Mouse (Mus musculus) forebrain, embryonic 13.5 days (tissue): Measurements from ENCODE around the gene Cyp2j13. TPM values are rescaled to one million over a fixed set of nuclear protein-coding genes. Genes with fewer than 3 reads are reported as not detected.
A peak's percentile ranks its signal among the peaks of the same experiment; 100 is the strongest.
"Not testable (repeated sequence)": the region's sequence is repeated elsewhere in the genome, so short reads cannot be mapped to it uniquely, and the experiment has no call there.

Source experiments
- ATAC-seq: fragments of 200-750 bp; cut with Nextera tagmentation; 2 replicates; pipeline ENCODE4 v1.8.0; 2017
- H3K27ac ChIP-seq: fragments of 300-500 bp; sonication (generic); 2 replicates; pipeline ENCODE4 v1.5.1; 2015; ENCODE audit warnings: inconsistent platforms, mild to moderate bottlenecking, moderate library complexity
- H3K27me3 ChIP-seq: fragments of 300-500 bp; sonication (generic); 2 replicates; pipeline ENCODE4 v1.6.1; 2015; ENCODE audit warnings: mild to moderate bottlenecking, inconsistent platforms
- H3K36me3 ChIP-seq: fragments of 300-500 bp; sonication (generic); 2 replicates; pipeline ENCODE4 v1.6.1; 2015; ENCODE audit warnings: mild to moderate bottlenecking, inconsistent platforms; ENCODE audit not compliant: poor library complexity, severe bottlenecking
- H3K4me1 ChIP-seq: fragments of 300-500 bp; sonication (generic); 2 replicates; pipeline ENCODE4 v1.6.1; 2015; ENCODE audit warnings: inconsistent platforms
- H3K4me2 ChIP-seq: fragments of 300-500 bp; sonication (generic); 2 replicates; pipeline ENCODE4 v1.6.1; 2015; ENCODE audit warnings: inconsistent platforms, mild to moderate bottlenecking, moderate library complexity
- H3K4me3 ChIP-seq: fragments of 300-500 bp; sonication (generic); 2 replicates; pipeline ENCODE4 v1.5.1; 2015; ENCODE audit warnings: mild to moderate bottlenecking, inconsistent platforms
- H3K9ac ChIP-seq: fragments of 300-500 bp; sonication (generic); 2 replicates; pipeline ENCODE4 v1.6.1; 2015; ENCODE audit warnings: mild to moderate bottlenecking, inconsistent platforms
- H3K9me3 ChIP-seq: fragments of 300-500 bp; sonication (generic); replicated peaks from 2 replicates; pipeline ENCODE4 v1.6.1; 2016; ENCODE audit warnings: inconsistent platforms
- WGBS: fragments of 180-500 bp; shearing (Covaris S2); methylation state at CpG from one replicate; pipeline ENCODE4 v1.1.7; 2015; 5-methylcytosine and 5-hydroxymethylcytosine counted together
- polyA plus RNA-seq: library from polyadenylated mRNA; unstranded; fragments of >200 nt; fragmentation: Nextera tagmentation; extraction: Ambion mirVana; gene quantifications from 2 replicates; pipeline ENCODE4 v1.2.1, GENCODE M21; 2015

Gene Cyp2j13
- 0.14 TPM in 1 of 2 replicates, not detected in the other for polyA plus RNA-seq

DNA sequence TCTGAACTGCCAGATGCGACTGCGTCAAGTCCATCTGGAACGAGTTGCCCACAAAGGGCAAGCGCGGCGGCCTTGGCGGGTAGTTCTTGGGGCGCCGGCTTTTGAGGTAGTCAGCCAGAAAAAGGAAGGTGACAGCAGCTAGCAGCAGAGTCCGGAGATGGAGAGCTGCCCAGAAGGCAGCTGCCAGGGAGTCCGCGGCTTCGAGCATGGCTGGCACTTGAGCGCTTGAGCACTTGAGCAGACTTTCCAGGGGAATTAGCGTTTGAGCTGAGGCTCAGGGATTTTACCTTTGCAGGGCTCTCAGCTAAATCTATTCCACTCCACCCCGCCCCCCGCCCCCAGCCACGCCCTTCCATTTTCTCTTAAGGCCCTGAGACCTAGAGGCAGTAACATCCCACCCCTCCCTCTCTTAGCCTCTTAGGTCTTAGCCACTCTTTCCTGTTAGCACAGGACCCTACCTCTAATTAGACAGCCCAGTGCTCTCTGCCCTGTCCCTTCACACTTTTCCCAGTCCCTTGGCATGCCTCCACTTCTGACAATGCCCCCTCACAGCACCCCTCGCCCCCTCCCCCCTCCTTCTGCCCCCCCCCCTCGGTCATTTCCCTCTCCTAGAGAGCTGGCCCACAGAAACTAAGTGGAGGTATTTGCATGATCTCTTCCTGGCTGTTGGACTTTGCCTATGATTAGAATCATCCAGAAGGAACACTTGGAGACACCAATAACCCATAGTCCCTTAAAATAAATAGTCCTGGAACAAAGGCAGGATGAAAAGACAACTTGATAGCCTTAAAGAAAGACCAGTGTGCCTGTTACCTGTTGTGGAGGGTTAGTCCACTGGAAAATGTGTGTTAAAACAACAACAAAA lies at the start of gene Cyp2j13:
Cyp2j13 (minus strand) TSS at position 286 of the 865 bp plus-strand sequence.
- Histone ChIP-seq H3K27ac (no peak within 1 kb of the TSS), H3K9me3 (no peaks in the 10 kb centered on the region), H3K36me3 (no peaks in the 10 kb centered on the region), H3K9ac (peak within 1 kb of the TSS; percentile 27; the same call in 1 of the 2 replicates), H3K4me2 (peak within 1 kb of the TSS; percentile 52), H3K4me1 (peaks cover 11% of the 10 kb centered on the region), H3K27me3 (no peaks in the 10 kb centered on the region), H3K4me3 (peak within 1 kb of the TSS; percentile 8; the same call in 1 of the 2 replicates)
- peak; percentile 95 for ATAC-seq
- WGBS = 3% methylated on average over 19 of the region's 20 CpGs

DNA sequence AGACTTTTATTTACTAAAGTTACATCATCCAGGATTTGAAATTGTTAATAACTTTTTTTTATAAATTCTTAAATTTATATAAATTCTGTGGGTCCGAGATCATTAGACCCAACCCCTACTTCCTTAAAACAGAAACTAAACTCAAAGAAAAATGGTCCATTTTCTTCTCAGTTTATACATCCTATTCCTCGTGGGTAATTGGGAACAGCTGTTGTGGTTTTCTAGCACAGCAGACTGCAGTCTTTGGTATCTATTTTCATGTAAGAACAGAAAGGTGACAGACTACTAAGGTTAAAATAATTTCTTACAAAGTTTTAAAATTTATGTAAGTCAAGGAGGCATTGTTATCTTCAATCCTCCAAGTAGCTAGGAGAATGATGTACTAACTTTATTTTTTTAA lies 19.5 kb upstream of the Cyp2j13 start:
- no peaks in the 10 kb centered on the region for H3K27me3 ChIP-seq
- no peak overlapping the region for H3K4me2 ChIP-seq
- H3K9ac ChIP-seq = no peak overlapping the region
- no peak overlapping the region for H3K4me3 ChIP-seq
- no peaks in the 10 kb centered on the region for H3K9me3 ChIP-seq
- H3K27ac ChIP-seq = no peak overlapping the region
- 77% methylated on average over 2 of the region's 2 CpGs for WGBS
- H3K4me1 ChIP-seq = no peaks in the 10 kb centered on the region
- ATAC-seq = no peak
- H3K36me3 ChIP-seq = no peaks in the 10 kb centered on the region

DNA sequence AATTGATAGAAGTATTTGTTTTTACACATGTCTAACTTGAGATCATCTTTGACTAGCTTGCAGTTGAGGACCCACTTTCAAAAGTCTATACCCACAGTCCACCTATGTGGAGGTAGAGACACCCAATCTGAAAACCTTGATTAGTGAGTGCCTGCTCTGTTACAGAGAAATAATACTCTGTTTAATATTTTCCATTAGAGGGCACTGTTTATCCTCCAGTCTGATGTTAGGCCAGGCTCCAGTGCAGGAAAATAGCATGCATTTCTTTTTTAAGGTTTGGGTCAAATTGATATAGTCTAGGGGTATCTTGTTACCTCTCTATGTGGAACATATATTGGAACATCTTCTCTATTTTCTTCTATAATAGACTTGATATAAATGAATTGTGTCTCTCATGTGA lies 14.5 kb upstream of the Cyp2j13 start:
- no peak for ATAC-seq

DNA sequence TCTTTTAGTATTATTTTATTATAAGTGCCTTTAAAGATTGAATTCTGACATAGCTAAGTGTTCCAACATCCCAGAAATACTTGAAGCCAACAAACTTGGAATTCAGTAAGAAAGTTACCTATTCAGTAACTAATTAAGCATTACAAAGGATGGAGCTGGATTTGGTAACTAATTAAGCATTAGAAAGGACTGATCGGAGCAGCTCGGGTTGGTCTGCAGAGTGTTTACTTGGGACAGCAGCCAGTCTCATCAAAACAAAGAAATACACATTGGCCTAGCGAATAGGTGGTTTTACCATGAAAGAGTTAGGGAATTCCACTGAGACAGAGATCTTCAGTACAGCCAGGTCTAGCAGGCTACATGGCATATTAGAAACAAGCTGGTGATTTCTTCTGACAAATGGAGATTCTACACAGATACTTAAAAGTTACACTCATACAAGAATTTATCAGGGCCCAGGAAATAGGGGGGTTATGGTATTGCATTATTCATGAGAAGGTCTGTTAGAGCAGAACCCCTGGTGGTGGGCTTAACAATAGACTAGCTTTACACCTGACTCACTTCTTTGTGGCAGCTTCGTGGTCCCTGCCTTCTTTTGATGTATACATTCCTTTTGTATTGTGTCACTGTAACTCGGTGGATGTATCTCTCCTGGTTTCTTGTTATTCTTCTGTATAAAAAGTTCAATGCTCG lies 12.2 kb upstream of the Cyp2j13 start:
- not testable (repeated sequence) for H3K4me1 ChIP-seq, H3K9ac ChIP-seq, H3K27me3 ChIP-seq, H3K27ac ChIP-seq, H3K36me3 ChIP-seq, H3K9me3 ChIP-seq, H3K4me3 ChIP-seq, ATAC-seq, H3K4me2 ChIP-seq
- 15% methylated on average over 6 of the region's 6 CpGs for WGBS

More for the DNA sequence above, 14.5 kb upstream of the Cyp2j13 start:
- H3K9me3 ChIP-seq = no peaks in the 10 kb centered on the region
- no peak overlapping the region for H3K4me2 ChIP-seq
- H3K36me3 ChIP-seq = no peaks in the 10 kb centered on the region
- no peaks in the 10 kb centered on the region for H3K27me3 ChIP-seq
- H3K27ac ChIP-seq = no peak overlapping the region
- peaks cover 4% of the 10 kb centered on the region; the same call in 1 of the 2 replicates for H3K4me1 ChIP-seq
- H3K4me3 ChIP-seq = no peak overlapping the region
- H3K9ac ChIP-seq = no peak overlapping the region

DNA sequence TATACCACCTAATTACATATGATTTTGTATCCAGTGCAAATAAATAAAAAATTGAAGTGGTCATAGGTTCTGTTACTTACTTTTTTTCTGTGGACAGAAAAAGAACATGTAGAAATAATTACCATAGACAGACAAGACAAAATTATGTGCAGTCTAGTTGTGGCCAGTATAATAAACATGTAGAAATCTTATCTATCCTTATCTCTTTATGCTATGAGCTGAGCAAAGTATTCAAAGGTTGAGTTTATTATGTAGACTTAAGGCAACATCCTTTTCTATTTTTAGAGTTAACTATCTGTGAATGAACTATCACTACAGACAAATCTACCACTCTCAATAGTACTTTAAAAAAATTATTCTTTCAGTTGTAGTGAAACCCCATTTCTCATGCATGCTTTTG lies 962 bp upstream of the Cyp2j13 start:
- Histone ChIP-seq H3K9me3 (no peaks in the 10 kb centered on the region), H3K27me3 (no peaks in the 10 kb centered on the region), H3K4me3 (no peak overlapping the region), H3K4me2 (no peak overlapping the region), H3K36me3 (no peaks in the 10 kb centered on the region), H3K9ac (no peak overlapping the region), H3K27ac (no peak overlapping the region), H3K4me1 (peaks cover 11% of the 10 kb centered on the region)
- ATAC-seq = no peak

DNA sequence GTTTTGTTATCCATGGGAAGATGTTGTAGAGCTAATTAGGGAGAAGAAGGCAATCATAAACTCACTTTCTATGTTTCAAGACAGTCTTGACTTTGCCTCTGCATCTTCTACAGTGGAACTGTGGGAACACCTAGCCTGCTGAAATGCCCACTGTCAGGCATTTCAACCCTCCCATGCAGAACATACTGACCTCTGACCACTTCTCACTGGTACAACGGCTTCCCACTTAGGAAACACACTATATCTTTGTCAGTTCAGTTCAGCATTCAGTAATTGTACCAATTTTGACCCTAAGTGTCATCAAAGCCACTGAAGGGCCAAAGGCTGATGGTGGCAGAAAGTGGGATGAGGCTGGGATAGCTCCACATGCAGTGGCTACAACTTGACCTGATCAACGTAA lies 15.3 kb downstream of the Cyp2j13 start:
- Histone ChIP-seq H3K4me2 (no peak overlapping the region), H3K4me3 (no peak overlapping the region), H3K4me1 (no peaks in the 10 kb centered on the region), H3K36me3 (no peaks in the 10 kb centered on the region), H3K27me3 (no peaks in the 10 kb centered on the region), H3K27ac (no peak overlapping the region), H3K9me3 (no peaks in the 10 kb centered on the region), H3K9ac (no peak overlapping the region)
- ATAC-seq = no peak
- 85% methylated on average over 2 of the region's 2 CpGs for WGBS

DNA sequence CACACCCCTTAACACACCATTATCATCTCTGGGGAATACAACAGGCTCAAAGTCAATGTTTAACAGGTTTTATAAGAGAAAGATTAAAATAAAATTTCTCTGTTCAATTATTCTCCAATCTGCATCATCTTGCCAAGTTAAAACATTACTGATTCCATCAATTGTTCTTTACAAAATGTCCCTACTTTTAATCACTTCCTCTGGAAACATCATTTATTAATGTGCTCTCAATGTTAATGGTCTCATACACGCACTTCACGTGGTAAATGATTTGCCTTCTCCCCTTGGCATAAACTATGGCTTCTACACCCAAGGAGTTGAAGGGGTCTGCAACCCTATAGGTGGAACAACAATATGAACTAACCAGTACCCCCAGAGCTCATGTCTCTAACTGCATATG lies 17.2 kb downstream of the Cyp2j13 start:
- no peaks in the 10 kb centered on the region for H3K4me1 ChIP-seq
- WGBS = 87% methylated on average over 2 of the region's 2 CpGs
- no peaks in the 10 kb centered on the region for H3K36me3 ChIP-seq
- H3K9ac ChIP-seq = no peak overlapping the region
- no peak overlapping the region for H3K27ac ChIP-seq
- no peak overlapping the region for H3K4me2 ChIP-seq
- no peak overlapping the region for H3K4me3 ChIP-seq
- H3K27me3 ChIP-seq = no peaks in the 10 kb centered on the region
- H3K9me3 ChIP-seq = no peaks in the 10 kb centered on the region
- no peak for ATAC-seq

DNA sequence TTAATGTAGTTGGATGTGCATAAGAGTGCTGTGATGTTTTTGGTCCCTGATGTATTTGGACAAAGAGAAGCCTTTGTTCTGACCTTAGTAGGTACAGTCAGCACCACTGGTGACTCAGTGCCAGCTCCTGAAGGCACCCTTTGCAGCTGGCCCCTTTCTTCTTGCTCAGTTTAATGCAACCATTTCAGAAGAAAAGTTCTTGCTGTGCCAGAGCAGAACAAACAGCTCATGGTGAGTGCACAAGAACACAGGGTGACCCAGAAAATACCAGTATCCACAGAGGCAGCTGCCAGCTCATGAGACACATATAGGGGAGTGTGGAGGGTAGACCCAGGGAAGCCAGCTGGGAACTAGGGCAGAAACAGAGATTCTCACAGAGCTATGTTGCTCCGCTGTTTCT lies 48.9 kb downstream of the Cyp2j13 start:
- peak; percentile 95 for ATAC-seq
- 72% methylated on average over 1 of the region's 1 CpGs for WGBS
- H3K9ac ChIP-seq = no peak overlapping the region
- no peaks in the 10 kb centered on the region for H3K36me3 ChIP-seq
- no peak overlapping the region for H3K4me2 ChIP-seq
- no peak overlapping the region for H3K4me3 ChIP-seq
- no peaks in the 10 kb centered on the region for H3K27me3 ChIP-seq
- H3K4me1 ChIP-seq = peaks cover 13% of the 10 kb centered on the region; the same call in 1 of the 2 replicates
- H3K27ac ChIP-seq = no peak overlapping the region
- no peaks in the 10 kb centered on the region for H3K9me3 ChIP-seq

DNA sequence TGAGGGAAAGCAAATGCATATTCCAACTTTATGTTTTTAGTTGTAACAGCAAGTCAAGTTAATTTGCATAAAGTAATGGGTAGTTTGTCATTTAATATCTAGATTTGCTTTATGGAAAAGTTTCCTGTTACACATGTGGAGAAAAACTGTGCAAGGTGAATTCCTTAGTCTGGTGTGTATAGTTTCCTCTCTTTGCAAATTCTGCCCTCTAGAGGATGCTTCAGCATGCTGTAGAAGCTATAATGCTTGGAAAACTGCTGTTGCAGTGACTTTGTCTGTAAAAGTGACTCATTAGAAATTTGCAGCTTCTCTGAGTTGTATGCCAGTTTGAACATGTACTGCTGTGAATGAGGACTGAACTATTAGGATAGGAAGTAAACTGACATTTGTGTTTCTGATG lies 54.5 kb downstream of the Cyp2j13 start:
- ATAC-seq = peak; percentile 61; the same call in 1 of the 2 replicates
- peaks cover under 1% of the 10 kb centered on the region; the same call in 1 of the 2 replicates for H3K4me1 ChIP-seq
- no peak overlapping the region for H3K4me2 ChIP-seq
- H3K27ac ChIP-seq = no peak overlapping the region
- peaks cover 14% of the 10 kb centered on the region for H3K36me3 ChIP-seq
- H3K27me3 ChIP-seq = no peaks in the 10 kb centered on the region
- H3K9me3 ChIP-seq = no peaks in the 10 kb centered on the region
- H3K9ac ChIP-seq = no peak overlapping the region
- no peak overlapping the region for H3K4me3 ChIP-seq

DNA sequence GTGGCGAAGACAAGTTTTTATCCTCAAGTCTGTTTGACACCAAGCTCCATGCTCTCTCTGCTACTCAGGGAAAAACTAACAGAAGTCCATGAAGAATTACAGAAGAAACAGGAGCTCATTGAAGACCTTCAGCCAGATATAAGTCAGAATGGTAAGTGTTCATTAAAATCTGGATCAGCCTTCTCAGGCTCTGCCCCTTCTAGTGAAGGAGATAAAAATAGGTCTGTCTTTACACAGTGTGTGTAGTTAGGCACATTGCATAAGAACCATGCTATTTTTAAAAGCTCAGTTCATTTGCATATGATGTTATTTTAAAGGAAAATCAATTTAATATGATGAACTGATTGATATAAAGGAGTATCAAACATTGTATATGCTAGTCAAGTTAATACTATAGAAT lies 60.5 kb downstream of the Cyp2j13 start:
- Histone ChIP-seq H3K4me2 (no peak overlapping the region), H3K27ac (no peak overlapping the region), H3K27me3 (no peaks in the 10 kb centered on the region), H3K4me1 (no peaks in the 10 kb centered on the region), H3K9me3 (no peaks in the 10 kb centered on the region), H3K4me3 (no peak overlapping the region), H3K9ac (no peak overlapping the region), H3K36me3 (peaks cover 20% of the 10 kb centered on the region)
- 98% methylated on average over 1 of the region's 1 CpGs for WGBS
- no peak for ATAC-seq

DNA sequence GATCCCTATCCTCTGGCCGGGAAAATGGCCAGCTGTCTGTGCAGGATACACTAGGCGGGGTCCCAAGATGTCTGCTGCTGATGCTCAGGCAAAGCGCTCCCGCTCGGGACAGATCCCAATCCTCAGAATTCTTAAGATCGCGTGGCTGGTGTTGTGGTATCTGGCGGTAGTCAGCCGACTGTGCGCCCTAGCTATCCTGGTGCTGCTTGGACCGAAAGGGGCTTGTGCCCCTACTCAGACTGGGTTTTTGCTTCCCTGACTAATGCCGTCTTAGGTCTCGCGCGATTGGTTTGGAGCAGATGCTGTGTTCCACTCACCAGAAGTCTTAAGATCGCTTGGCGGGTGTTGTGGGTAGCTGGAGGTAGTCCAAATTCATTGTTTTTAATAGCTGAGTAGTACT lies 95.1 kb downstream of the Cyp2j13 start:
- not testable (repeated sequence) for ATAC-seq, H3K9ac ChIP-seq, H3K4me3 ChIP-seq, H3K27ac ChIP-seq, H3K36me3 ChIP-seq, H3K4me1 ChIP-seq, H3K4me2 ChIP-seq, H3K27me3 ChIP-seq, H3K9me3 ChIP-seq
- 95% methylated on average over 17 of the region's 17 CpGs for WGBS
